ENCODE assay signal across 1 mouse cellular context in genomic region chr4:136106880-136107301, GRCm38 (mm10).
TF ChIP-seq lines count a peak whose summit lies in the region.

No protein-coding gene starts in this region.

TF ChIP-seq in CH12.LX, 34 proteins besides CTCF, POLR2A, EP300 and RAD21 (continued from another document):
- TF ChIP-seq GABPA (IDR thresholded peaks at IDR 0.05; ENCODE audit: insufficient replicate concordance, low read depth, low read length) (no peak), JUN (IDR thresholded peaks at IDR 0.05; ENCODE audit: insufficient read depth, low read depth, low read length) (no peak)
